Mouse (Mus musculus): Measurements from ENCODE around the gene Setd6.

GRCm38 (mm10) chr8:95738596-95738995, 22.9 kb downstream of the Setd6 start:
- TF ChIP-seq MYOD1 (IDR thresholded peaks at IDR 0.05; ENCODE audit: control insufficient read depth, insufficient read length, low read depth) (no peak), CTCF (IDR thresholded peaks at IDR 0.05; ENCODE audit: control insufficient read depth, insufficient read depth, insufficient read length) (no peak), FOSL1 (IDR thresholded peaks at IDR 0.05; ENCODE audit: insufficient read depth, low read length, poor library complexity, severe bottlenecking) (no peak), MAX (IDR thresholded peaks at IDR 0.05) (no peak), MYOG (IDR thresholded peaks at IDR 0.05; ENCODE audit: control insufficient read depth, extremely low read depth, insufficient read length) (no peak), USF1 (IDR thresholded peaks at IDR 0.05; ENCODE audit: low read depth) (no peak)
